Mouse (Mus musculus) lung, embryonic 14.5 days (tissue): ENCODE measurements at regions not wholly inside any gene's neighbourhood (a gene's known extent, or its start where the extent isn't known, plus 50 kb on each side); places are given as distances from the start of the nearest gene placed in this dataset.

Source experiments
- ATAC-seq: fragments of 200-750 bp; cut with Nextera tagmentation; 2 replicates; pipeline ENCODE4 v1.8.0; 2017; ENCODE audit warnings: mild to moderate bottlenecking, moderate TSS enrichment, moderate library complexity; ENCODE audit not compliant: insufficient read depth
- DNase-seq: peaks from one replicate; pipeline ENCODE4 v3.0.0-alpha.2; 2015
- H3K27ac ChIP-seq: fragments of 300-500 bp; sonication (generic); 2 replicates; pipeline ENCODE4 v1.5.1; 2014; ENCODE audit warnings: low read depth, mild to moderate bottlenecking, moderate library complexity
- H3K27me3 ChIP-seq: fragments of 300-500 bp; sonication (generic); 2 replicates; pipeline ENCODE4 v1.6.1; 2014; ENCODE audit warnings: low read length, control low read depth; ENCODE audit not compliant: insufficient read depth
- H3K36me3 ChIP-seq: fragments of 300-500 bp; sonication (generic); 2 replicates; pipeline ENCODE4 v1.6.1; 2014; ENCODE audit warnings: control low read depth; ENCODE audit not compliant: insufficient read depth
- H3K4me1 ChIP-seq: fragments of 300-500 bp; sonication (generic); 2 replicates; pipeline ENCODE4 v1.6.1; 2014; ENCODE audit warnings: antibody characterized with exemption, control low read depth; ENCODE audit not compliant: insufficient read depth
- H3K4me2 ChIP-seq: fragments of 300-500 bp; sonication (generic); 2 replicates; pipeline ENCODE4 v1.6.1; 2014; ENCODE audit warnings: mild to moderate bottlenecking
- H3K4me3 ChIP-seq: fragments of 300-500 bp; sonication (generic); 2 replicates; pipeline ENCODE4 v1.5.1; 2014; ENCODE audit warnings: low read depth, low read length
- H3K9ac ChIP-seq: fragments of 300-500 bp; sonication (generic); 2 replicates; pipeline ENCODE4 v1.6.1; 2014
- H3K9me3 ChIP-seq: fragments of 300-500 bp; sonication (generic); 2 replicates; pipeline ENCODE4 v1.6.1; 2016; ENCODE audit warnings: low read depth, low read length, control low read depth
- CTCF ChIP-seq: IDR thresholded peaks from 2 replicates; pipeline ENCODE4 v1.5.1; 2016; ENCODE audit warnings: antibody characterized with exemption, low read depth
- WGBS: fragments of 180-500 bp; shearing (Covaris S2); extraction: QIAGEN DNeasy Blood & Tissue Kit; methylation state at CpG from one replicate; pipeline ENCODE4 v1.1.7; 2014; 5-methylcytosine and 5-hydroxymethylcytosine counted together

DNA sequence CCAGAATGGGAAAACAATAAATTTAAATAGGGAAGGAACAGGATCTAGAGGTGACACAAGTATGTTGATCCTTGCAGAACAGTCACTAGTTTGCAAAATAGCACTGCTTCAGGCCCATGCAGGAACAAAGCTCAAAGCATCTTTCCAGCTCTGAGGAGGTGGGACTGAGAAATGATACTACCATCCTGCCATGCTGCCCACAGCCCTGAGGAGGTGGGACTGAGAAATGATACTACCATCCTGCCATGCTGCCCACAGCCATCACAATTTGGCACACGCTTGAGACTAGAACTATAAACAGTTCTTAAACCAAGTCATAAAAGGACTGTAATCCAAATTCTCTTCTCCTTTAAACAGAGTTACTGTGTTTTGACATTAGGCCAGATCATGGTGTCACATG, 174.5 kb upstream of the Lrig1 start:
- DNase-seq (peak; percentile 24), ATAC-seq (no peak)
- Histone ChIP-seq H3K27ac (no peak overlapping the region), H3K4me2 (no peak overlapping the region), H3K4me3 (no peak overlapping the region), H3K36me3 (no peaks in the 10 kb centered on the region), H3K9me3 (no peaks in the 10 kb centered on the region), H3K4me1 (no peaks in the 10 kb centered on the region), H3K9ac (no peak overlapping the region), H3K27me3 (no peaks in the 10 kb centered on the region)
- WGBS = 64% methylated on average over 1 of the region's 1 CpGs
- no peak for TF ChIP-seq CTCF

DNA sequence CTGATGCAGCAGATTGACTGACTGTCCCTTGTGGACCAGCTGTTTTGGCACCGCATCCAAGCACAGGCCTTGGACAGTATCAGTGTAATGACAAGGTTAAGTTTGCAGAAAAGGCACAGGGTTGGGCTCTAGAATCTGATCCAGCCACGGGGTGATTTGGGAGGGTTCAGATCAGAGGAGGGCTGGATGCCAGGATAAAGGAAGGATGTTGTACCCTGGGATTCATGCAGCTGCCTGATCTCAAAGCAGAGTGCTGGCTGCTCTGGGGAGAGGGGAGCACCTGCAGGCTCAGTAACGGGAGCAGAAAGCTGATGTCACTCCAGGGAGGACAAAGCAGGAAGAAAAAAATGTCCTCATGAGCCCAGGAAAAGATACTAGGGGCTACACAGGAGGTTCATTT, 168.0 kb upstream of the Lrig1 start:
- Histone ChIP-seq H3K36me3 (no peaks in the 10 kb centered on the region), H3K27me3 (no peaks in the 10 kb centered on the region), H3K27ac (no peak overlapping the region), H3K9me3 (no peaks in the 10 kb centered on the region), H3K4me1 (no peaks in the 10 kb centered on the region), H3K4me3 (no peak overlapping the region), H3K9ac (no peak overlapping the region), H3K4me2 (no peak overlapping the region)
- WGBS = 55% methylated on average over 3 of the region's 3 CpGs
- no peak for TF ChIP-seq CTCF
- DNase-seq (no peak), ATAC-seq (no peak)

DNA sequence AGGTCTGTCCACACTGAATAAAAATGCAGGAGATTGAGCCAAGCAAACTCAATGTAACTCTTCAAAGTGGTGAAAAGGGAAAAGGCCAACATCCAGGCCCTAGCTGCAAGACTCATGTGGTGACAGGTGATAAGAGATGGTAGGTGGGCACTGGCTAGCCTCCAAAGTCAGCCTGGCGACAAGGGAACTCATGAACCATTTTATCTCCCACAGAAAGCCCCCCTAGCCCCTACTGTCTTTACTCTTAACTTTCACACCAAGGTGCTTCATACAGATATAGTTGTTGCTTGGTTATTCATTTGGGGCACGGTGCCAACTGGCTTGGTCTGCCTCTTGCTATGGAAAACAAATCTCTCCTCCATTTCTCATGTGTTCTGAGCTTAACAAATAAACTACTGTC, 165.5 kb upstream of the Lrig1 start:
- H3K36me3 ChIP-seq = no peaks in the 10 kb centered on the region

DNA sequence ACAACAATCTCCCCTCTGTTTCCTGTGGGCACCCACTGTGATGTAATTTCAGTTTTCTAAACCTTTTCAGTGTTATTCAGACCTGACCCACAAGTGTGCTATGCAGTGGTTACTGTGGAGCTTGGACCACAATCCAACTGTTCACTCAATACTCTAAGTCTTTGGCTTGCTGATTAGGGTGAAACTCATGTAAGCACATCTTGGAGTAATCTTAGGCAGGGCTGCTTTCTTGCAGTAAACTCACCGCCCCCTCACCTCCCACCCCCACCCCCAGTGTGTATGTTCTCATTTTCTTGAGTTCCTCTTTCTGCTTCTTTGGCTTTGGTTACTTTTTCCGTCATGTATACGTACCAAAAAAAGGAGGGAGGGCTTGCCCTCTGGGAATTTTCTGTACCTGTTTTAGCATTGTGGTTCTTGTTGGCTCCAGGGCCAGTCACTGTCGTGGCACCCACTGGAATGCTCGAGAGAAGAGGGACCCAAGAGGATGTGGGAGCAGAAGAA, 158.2 kb upstream of the Lrig1 start:
- Histone ChIP-seq H3K4me2 (no peak overlapping the region), H3K9me3 (no peaks in the 10 kb centered on the region), H3K27ac (no peak overlapping the region), H3K4me1 (no peaks in the 10 kb centered on the region), H3K27me3 (no peaks in the 10 kb centered on the region), H3K9ac (no peak overlapping the region), H3K36me3 (no peaks in the 10 kb centered on the region), H3K4me3 (no peak overlapping the region)
- TF ChIP-seq CTCF = no peak
- ATAC-seq = no peak
- DNase-seq = no peak
- WGBS = 78% methylated on average over 5 of the region's 5 CpGs

More for the DNA sequence above, 165.5 kb upstream of the Lrig1 start:
- Histone ChIP-seq H3K9ac (no peak overlapping the region), H3K4me2 (no peak overlapping the region), H3K4me3 (no peak overlapping the region), H3K27me3 (no peaks in the 10 kb centered on the region), H3K27ac (no peak overlapping the region), H3K9me3 (no peaks in the 10 kb centered on the region), H3K4me1 (no peaks in the 10 kb centered on the region)
- TF ChIP-seq CTCF = no peak
- WGBS = 66% methylated on average over 2 of the region's 2 CpGs
- ATAC-seq (no peak), DNase-seq (no peak)

DNA sequence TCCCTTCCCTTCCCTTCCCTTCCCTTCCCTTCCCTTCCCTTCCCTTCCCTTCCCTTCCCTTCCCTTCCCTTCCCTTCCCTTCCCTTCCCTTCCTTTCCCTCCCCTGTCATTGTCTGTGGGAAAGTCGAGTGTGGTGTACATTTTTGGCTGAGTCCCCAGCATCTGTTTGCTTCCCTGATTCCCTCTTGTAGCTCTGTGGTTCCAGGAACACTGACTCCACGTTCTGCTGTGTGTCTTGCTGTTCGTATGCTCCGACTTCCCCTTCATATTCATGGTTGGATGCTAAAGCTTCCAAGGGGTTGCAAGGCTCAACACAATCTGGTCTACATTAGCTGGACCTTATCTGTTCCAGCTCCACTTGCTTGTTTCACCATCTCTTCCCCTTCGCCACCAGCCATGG, 150.2 kb upstream of the Lrig1 start:
- H3K9ac ChIP-seq = no peak overlapping the region
- H3K9me3 ChIP-seq = no peaks in the 10 kb centered on the region
- H3K36me3 ChIP-seq = no peaks in the 10 kb centered on the region
- H3K4me1 ChIP-seq = peaks cover 4% of the 10 kb centered on the region; the same call in 1 of the 2 replicates
- H3K27me3 ChIP-seq = no peaks in the 10 kb centered on the region
- TF ChIP-seq CTCF = no peak
- peak; percentile 33 for DNase-seq
- H3K27ac ChIP-seq = no peak overlapping the region
- WGBS = 56% methylated on average over 5 of the region's 5 CpGs
- H3K4me3 ChIP-seq = no peak overlapping the region
- ATAC-seq = no peak
- no peak overlapping the region for H3K4me2 ChIP-seq

DNA sequence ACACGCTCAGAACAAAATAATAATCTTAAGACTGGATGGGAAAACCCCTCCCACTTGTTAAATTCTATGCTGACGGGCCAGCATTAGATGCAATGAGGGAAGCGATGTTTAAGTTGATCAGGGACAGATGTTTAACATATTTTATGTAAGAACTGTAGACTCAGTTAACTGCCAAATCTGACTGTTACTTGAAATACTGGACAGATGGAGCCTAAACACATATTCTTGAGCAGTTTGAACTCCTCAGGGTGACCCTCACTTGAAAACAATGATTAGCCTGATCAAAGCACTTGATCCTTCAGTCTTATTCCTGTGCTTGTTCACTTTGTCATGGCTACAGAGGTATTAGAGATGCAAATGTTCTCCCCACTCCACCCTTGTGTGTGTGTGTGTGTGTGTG, 149.6 kb upstream of the Lrig1 start:
- Histone ChIP-seq H3K27me3 (no peaks in the 10 kb centered on the region), H3K4me2 (no peak overlapping the region), H3K27ac (no peak overlapping the region), H3K4me3 (no peak overlapping the region), H3K9me3 (no peaks in the 10 kb centered on the region), H3K9ac (no peak overlapping the region), H3K4me1 (peaks cover 4% of the 10 kb centered on the region; the same call in 1 of the 2 replicates), H3K36me3 (no peaks in the 10 kb centered on the region)
- ATAC-seq (peak; percentile 52; the same call in 1 of the 2 replicates), DNase-seq (peak; percentile 50)
- WGBS = 43% methylated on average over 3 of the region's 3 CpGs
- TF ChIP-seq CTCF = no peak

DNA sequence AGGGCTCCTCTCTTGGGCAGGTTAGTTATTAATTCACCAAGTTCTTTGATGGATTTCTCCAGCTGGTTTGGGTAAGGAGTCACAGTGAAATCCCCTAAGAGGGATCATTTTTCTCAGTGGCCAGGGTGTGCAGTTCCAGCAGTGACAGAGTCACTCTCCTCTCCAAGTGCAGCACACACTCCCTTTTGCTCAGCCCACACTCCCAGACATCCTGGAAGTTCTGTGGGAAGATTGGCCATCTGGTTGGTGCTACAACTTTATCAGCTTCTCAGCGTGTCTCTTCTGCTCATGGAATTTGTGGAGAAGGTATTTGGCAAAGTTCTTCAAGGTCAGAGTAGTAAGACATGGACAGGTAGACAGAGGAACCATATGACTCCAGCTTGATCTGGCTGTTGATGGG, 148.5 kb upstream of the Lrig1 start:
- DNase-seq = no peak

DNA sequence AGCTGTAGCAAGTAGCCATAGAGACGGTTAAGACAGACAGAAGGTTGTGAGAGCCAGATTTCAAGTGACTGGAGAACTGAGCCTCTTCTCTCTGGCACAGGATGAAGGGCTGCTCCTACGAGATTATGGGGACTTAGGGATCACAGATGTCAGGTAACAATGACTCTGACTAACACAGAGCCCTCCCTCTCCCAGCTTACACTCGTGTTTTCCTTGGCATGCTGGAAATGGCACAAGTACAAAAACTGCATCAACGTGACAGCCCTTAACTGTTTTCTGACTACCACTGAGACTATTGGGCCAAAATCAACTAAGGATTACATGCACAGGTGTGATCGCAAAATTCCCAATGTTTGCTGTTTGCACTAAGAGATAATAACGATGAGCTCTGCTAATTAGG, 145.9 kb upstream of the Lrig1 start:
- H3K4me2 ChIP-seq = no peak overlapping the region
- DNase-seq (no peak), ATAC-seq (no peak)
- H3K9me3 ChIP-seq = no peaks in the 10 kb centered on the region
- H3K27ac ChIP-seq = no peak overlapping the region
- H3K36me3 ChIP-seq = no peaks in the 10 kb centered on the region
- no peak for TF ChIP-seq CTCF
- WGBS = 69% methylated on average over 6 of the region's 6 CpGs
- H3K4me1 ChIP-seq = peaks cover 4% of the 10 kb centered on the region; the same call in 1 of the 2 replicates
- no peak overlapping the region for H3K9ac ChIP-seq
- H3K27me3 ChIP-seq = no peaks in the 10 kb centered on the region
- no peak overlapping the region for H3K4me3 ChIP-seq

More for the DNA sequence above, 148.5 kb upstream of the Lrig1 start:
- Histone ChIP-seq H3K36me3 (no peaks in the 10 kb centered on the region), H3K4me2 (no peak overlapping the region), H3K27ac (no peak overlapping the region), H3K4me1 (peaks cover 4% of the 10 kb centered on the region; the same call in 1 of the 2 replicates), H3K27me3 (no peaks in the 10 kb centered on the region), H3K9me3 (no peaks in the 10 kb centered on the region), H3K9ac (no peak overlapping the region), H3K4me3 (no peak overlapping the region)
- no peak for ATAC-seq
- no peak for TF ChIP-seq CTCF
- WGBS = 64% methylated on average over 1 of the region's 1 CpGs
